Mouse (Mus musculus) MEL (cell line): Measurements from ENCODE around the gene Prickle2. TPM values are rescaled to one million over a fixed set of nuclear protein-coding genes. Genes with fewer than 3 reads are reported as not detected.

Experiments
- DNase-seq: peaks from one replicate; pipeline ENCODE4 v3.0.0; 2011; ENCODE audit warnings: low read depth, low spot score
- H3K27ac ChIP-seq: 2 replicates; pipeline ENCODE4 v1.5.1; 2012; ENCODE audit warnings: low read depth, mild to moderate bottlenecking, control low read depth, low read length, moderate library complexity; ENCODE audit not compliant: control insufficient read depth
- H3K27me3 ChIP-seq, 2 experiments: fragments of 150-350 bp in 1 of 2; sonication (generic) in 1 of 2; 2 replicates each; pipeline ENCODE4 v1.6.1; 2012; ENCODE audit warnings: low read length in 2 of 2, mild to moderate bottlenecking in 2 of 2, improper control_type of control experiment in 1 of 2, moderate library complexity in 1 of 2; ENCODE audit not compliant: insufficient read depth in 2 of 2, control insufficient read depth in 1 of 2
- H3K36me3 ChIP-seq, 2 experiments: 2 replicates each; pipeline ENCODE4 v1.6.1; 2012 to 2014; ENCODE audit warnings: low read length in 2 of 2, improper control_type of control experiment in 1 of 2, inconsistent platforms in 1 of 2, mild to moderate bottlenecking in 1 of 2; ENCODE audit not compliant: insufficient read depth in 2 of 2, control insufficient read depth in 1 of 2
- H3K4me1 ChIP-seq, 2 experiments: fragments of 150-350 bp in 1 of 2; sonication (generic) in 1 of 2; 2 replicates each; pipeline ENCODE4 v1.6.1; 2012; ENCODE audit warnings: low read length in 2 of 2, improper control_type of control experiment in 1 of 2, mild to moderate bottlenecking in 1 of 2; ENCODE audit not compliant: insufficient read depth in 2 of 2, control insufficient read depth in 1 of 2
- H3K4me3 ChIP-seq, 2 experiments: fragments of 150-350 bp in 1 of 2; sonication (generic) in 1 of 2; 2 replicates each; pipeline ENCODE4 v1.5.1; 2012; ENCODE audit warnings: low read depth in 2 of 2, low read length in 2 of 2, mild to moderate bottlenecking in 2 of 2, moderate library complexity in 2 of 2, control low read depth in 1 of 2, improper control_type of control experiment in 1 of 2; ENCODE audit not compliant: control insufficient read depth in 1 of 2, insufficient read depth in 1 of 2
- H3K79me2 ChIP-seq: 2 replicates; pipeline ENCODE4 v1.6.1; 2012; ENCODE audit warnings: mild to moderate bottlenecking, low read length, moderate library complexity; ENCODE audit not compliant: control insufficient read depth, poor library complexity, insufficient read depth
- H3K9ac ChIP-seq: 2 replicates; pipeline ENCODE4 v1.6.1; 2012; ENCODE audit warnings: low read depth, mild to moderate bottlenecking, control low read depth, low read length, moderate library complexity; ENCODE audit not compliant: control insufficient read depth, poor library complexity, severe bottlenecking
- H3K9me3 ChIP-seq: fragments of 150-350 bp; sonication (generic); replicated peaks from 2 replicates; pipeline ENCODE4 v1.6.1; 2012; ENCODE audit warnings: mild to moderate bottlenecking, low read length, improper control_type of control experiment, moderate library complexity; ENCODE audit not compliant: insufficient read depth
- BHLHE40 ChIP-seq: IDR thresholded peaks from 2 replicates; pipeline ENCODE4 v1.6.1; 2012; ENCODE audit warnings: low read depth, mild to moderate bottlenecking, inconsistent platforms, low read length, improper control_type of control experiment, borderline replicate concordance
- CHD1 ChIP-seq: IDR thresholded peaks from 2 replicates; pipeline ENCODE4 v1.6.1; 2012; ENCODE audit warnings: low read depth, mild to moderate bottlenecking, inconsistent platforms, low read length, improper control_type of control experiment
- E2F4 ChIP-seq: IDR thresholded peaks from 2 replicates; pipeline ENCODE4 v1.6.1; 2011; ENCODE audit warnings: low read depth, low read length, improper control_type of control experiment, borderline replicate concordance
- ELF1 ChIP-seq: IDR thresholded peaks from 2 replicates; pipeline ENCODE4 v1.6.1; 2014; ENCODE audit warnings: low read depth, mild to moderate bottlenecking, inconsistent platforms, low read length, improper control_type of control experiment, moderate library complexity
- EP300 ChIP-seq, 2 experiments: IDR thresholded peaks; 2 replicates each; pipeline ENCODE4 v1.6.1; 2011; ENCODE audit warnings: improper control_type of control experiment in 2 of 2, low read length in 2 of 2, low read depth in 1 of 2, mild to moderate bottlenecking in 1 of 2
- ETS1 ChIP-seq: IDR thresholded peaks from 2 replicates; pipeline ENCODE4 v1.6.1; 2012; ENCODE audit warnings: low read depth, mild to moderate bottlenecking, inconsistent platforms, low read length, improper control_type of control experiment, moderate library complexity
- GATA1 ChIP-seq: IDR thresholded peaks from 2 replicates; pipeline ENCODE4 v1.6.1; 2011; ENCODE audit warnings: low read depth, low read length, improper control_type of control experiment
- HCFC1 ChIP-seq: IDR thresholded peaks from 2 replicates; pipeline ENCODE4 v1.6.1; 2012; ENCODE audit warnings: low read depth, mild to moderate bottlenecking, inconsistent platforms, low read length, improper control_type of control experiment, moderate library complexity
- JUND ChIP-seq: IDR thresholded peaks from 2 replicates; pipeline ENCODE4 v1.6.1; 2011; ENCODE audit warnings: low read depth, mild to moderate bottlenecking, improper control_type of control experiment, low read length
- KAT2A ChIP-seq: conservative IDR thresholded peaks from 2 replicates; pipeline ENCODE4 v1.6.1; 2012; ENCODE audit warnings: low read depth, low read length, improper control_type of control experiment, inconsistent platforms
- MEF2A ChIP-seq: IDR thresholded peaks from 2 replicates; pipeline ENCODE4 v1.6.1; 2014; ENCODE audit warnings: low read depth, mild to moderate bottlenecking, inconsistent platforms, low read length, improper control_type of control experiment; ENCODE audit not compliant: poor library complexity, insufficient replicate concordance, severe bottlenecking; ENCODE audit errors: extremely low read depth
- MXI1 ChIP-seq: IDR thresholded peaks from 2 replicates; pipeline ENCODE4 v1.6.1; 2011; ENCODE audit warnings: mild to moderate bottlenecking, low read depth, low read length, improper control_type of control experiment
- MYB ChIP-seq: IDR thresholded peaks from 2 replicates; pipeline ENCODE4 v1.6.1; 2011; ENCODE audit warnings: mild to moderate bottlenecking, low read depth, low read length, improper control_type of control experiment
- NELFE ChIP-seq: IDR thresholded peaks from 2 replicates; pipeline ENCODE4 v1.6.1; 2011; ENCODE audit warnings: low read depth, low read length, improper control_type of control experiment
- NRF1 ChIP-seq: IDR thresholded peaks from 2 replicates; pipeline ENCODE4 v1.6.1; 2014; ENCODE audit warnings: low read depth, mild to moderate bottlenecking, inconsistent platforms, low read length, improper control_type of control experiment, moderate library complexity; ENCODE audit not compliant: poor library complexity, insufficient read depth, severe bottlenecking
- POLR2AphosphoS2 ChIP-seq: IDR thresholded peaks from 2 replicates; pipeline ENCODE4 v1.6.1; 2011; ENCODE audit warnings: low read length, improper control_type of control experiment
- RAD21 ChIP-seq: IDR thresholded peaks from 2 replicates; pipeline ENCODE4 v1.6.1; 2011; ENCODE audit warnings: mild to moderate bottlenecking, low read depth, low read length, improper control_type of control experiment
- RCOR1 ChIP-seq: IDR thresholded peaks from 2 replicates; pipeline ENCODE4 v1.6.1; 2012; ENCODE audit warnings: low read depth, mild to moderate bottlenecking, inconsistent platforms, low read length, improper control_type of control experiment
- SMC3 ChIP-seq: IDR thresholded peaks from 2 replicates; pipeline ENCODE4 v1.6.1; 2011; ENCODE audit warnings: low read depth, low read length, improper control_type of control experiment
- TAL1 ChIP-seq: IDR thresholded peaks from 2 replicates; pipeline ENCODE4 v1.6.1; 2012; ENCODE audit warnings: mild to moderate bottlenecking, inconsistent platforms, low read length, moderate library complexity, mixed read lengths
- TCF12 ChIP-seq: IDR thresholded peaks from 2 replicates; pipeline ENCODE4 v1.6.1; 2014; ENCODE audit warnings: low read depth, mild to moderate bottlenecking, inconsistent platforms, low read length, improper control_type of control experiment, moderate library complexity
- USF1 ChIP-seq: IDR thresholded peaks from 2 replicates; pipeline ENCODE4 v1.6.1; 2014; ENCODE audit warnings: low read depth, mild to moderate bottlenecking, inconsistent platforms, low read length, improper control_type of control experiment, moderate library complexity
- USF2 ChIP-seq, 2 experiments: IDR thresholded peaks; 2 replicates each; pipeline ENCODE4 v1.6.1; 2011 to 2012; ENCODE audit warnings: improper control_type of control experiment in 2 of 2, low read length in 2 of 2, borderline replicate concordance in 1 of 2, inconsistent platforms in 1 of 2, low read depth in 1 of 2, mild to moderate bottlenecking in 1 of 2; ENCODE audit not compliant: insufficient read depth in 1 of 2
- ZKSCAN1 ChIP-seq: IDR thresholded peaks from 2 replicates; pipeline ENCODE4 v1.6.1; 2012; ENCODE audit warnings: low read depth, mild to moderate bottlenecking, inconsistent platforms, low read length, improper control_type of control experiment, moderate library complexity
- ZNF384 ChIP-seq: IDR thresholded peaks from 2 replicates; pipeline ENCODE4 v1.6.1; 2012; ENCODE audit warnings: low read depth, mild to moderate bottlenecking, inconsistent platforms, low read length, improper control_type of control experiment
- polyA plus RNA-seq, 2 experiments: library from polyadenylated mRNA; stranded (reverse) in 1 of 2; unstranded in 1 of 2; fragments of >175 nt in 1 of 2; fragments of >200 nt in 1 of 2; gene quantifications; 2 replicates each; pipeline versions ENCODE4 v1.2.1 to v1.2.4; 2012; ENCODE audit warnings: low replicate concordance in 2 of 2, low read depth in 1 of 2; ENCODE audit not compliant: insufficient read length in 2 of 2, insufficient read depth in 1 of 2, missing spikeins in 1 of 2
- total RNA-seq: library from RNA; depleted of rRNA; stranded (reverse); fragments of 300-350 nt; gene quantifications from 2 replicates; pipeline ENCODE4 v1.2.3, GENCODE M21; 2012

Prickle2 gene
- total and polyA plus RNA-seq, 3 experiments = not detected

- Histone ChIP-seq H3K9ac (no peak overlapping the region), H3K9me3 (no peaks in the 10 kb centered on the region), H3K36me3 (no peaks in the 10 kb centered on the region), H3K79me2 (no peaks in the 10 kb centered on the region), H3K27ac (no peak overlapping the region), H3K27me3 (no peaks in the 10 kb centered on the region), H3K4me1 (no peaks in the 10 kb centered on the region), H3K4me3 (no peak overlapping the region)
- TF ChIP-seq NRF1 (no peak), ETS1 (no peak), BHLHE40 (no peak), GATA1 (no peak), ZKSCAN1 (no peak), RAD21 (no peak), JUND (no peak), TAL1 (no peak), E2F4 (no peak), KAT2A (no peak), SMC3 (no peak), ZNF384 (no peak), USF2 (IDR thresholded peaks at IDR 0.05; ENCODE audit: borderline replicate concordance in 1 of 2, insufficient read depth in 1 of 2, low read depth in 1 of 2, low read length in 2 of 2) (no peak), POLR2AphosphoS2 (no peak), TCF12 (no peak)
- TF ChIP-seq, all 39 proteins: peak for 0
- DNase-seq = no peak
These were observed 93.7 kb downstream of the Prickle2 start for GRCm38 (mm10) chr6:92612151-92612769.

- Histone ChIP-seq H3K27ac (no peak overlapping the region), H3K9ac (no peak overlapping the region)
- TF ChIP-seq CHD1 (no peak), POLR2AphosphoS2 (no peak), HCFC1 (no peak), EP300 (IDR thresholded peaks at IDR 0.05; ENCODE audit: low read depth in 1 of 2, low read length in 2 of 2) (no peak), ETS1 (no peak), NELFE (no peak), NRF1 (no peak), RCOR1 (no peak), BHLHE40 (no peak), ELF1 (no peak), MXI1 (no peak), ZKSCAN1 (no peak), USF1 (no peak), RAD21 (no peak), MEF2A (no peak), GATA1 (no peak), MYB (no peak)
- TF ChIP-seq, all 39 proteins: peak for 0
- Histone ChIP-seq H3K79me2 (no peaks in the 10 kb centered on the region), H3K36me3 (no peaks in the 10 kb centered on the region), H3K4me1 (no peaks in the 10 kb centered on the region), H3K27me3 (no peaks in the 10 kb centered on the region), H3K4me3 (no peak overlapping the region), H3K9me3 (no peaks in the 10 kb centered on the region)
- no peak for DNase-seq
These were observed 96.2 kb downstream of the Prickle2 start for GRCm38 (mm10) chr6:92609682-92610235.
